Mouse (Mus musculus) cerebellum, adult 2 months (tissue): ENCODE results near the gene Pbx3.

Experiments used
- CTCF ChIP-seq: fragments of 200-500 bp; IDR thresholded peaks from 2 replicates; pipeline ENCODE4 v1.5.1; 2011; ENCODE audit warnings: low read depth, mild to moderate bottlenecking, control low read depth, low read length, moderate library complexity, borderline replicate concordance; ENCODE audit not compliant: insufficient read depth
- POLR2A ChIP-seq: fragments of 200-500 bp; IDR thresholded peaks from 2 replicates; pipeline ENCODE4 v1.6.1; 2011; ENCODE audit warnings: low read length, control low read depth, borderline replicate concordance; ENCODE audit not compliant: insufficient read depth

GRCm38 (mm10) chr2:34168191-34168590 is 204.8 kb downstream of the Pbx3 start:
- TF ChIP-seq CTCF (no peak), POLR2A (no peak)
